Mouse (Mus musculus): ENCODE results near the gene Gdf2.

DNA sequence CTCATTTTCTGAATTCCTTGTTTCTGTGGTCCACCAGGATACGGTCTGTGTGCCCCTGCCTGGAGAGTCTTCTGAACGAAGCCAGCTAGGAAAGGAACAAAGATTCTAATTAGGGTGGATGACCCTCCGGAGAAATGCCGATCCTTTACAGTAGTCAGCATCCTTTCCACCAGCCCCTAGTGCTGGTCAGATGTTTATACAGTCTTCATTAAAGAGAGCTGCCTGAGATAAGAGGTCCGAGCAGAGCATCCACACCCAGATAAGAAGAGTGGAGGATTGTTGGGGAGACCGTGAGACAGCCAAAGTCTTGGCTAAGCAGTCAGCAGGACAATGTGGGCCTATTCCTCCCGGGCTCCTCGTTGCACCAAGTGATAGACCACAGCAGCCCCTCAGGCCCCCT lies at the start of gene Gdf2:
- no peak for TF ChIP-seq E2F4 (IDR thresholded peaks at IDR 0.05; ENCODE audit: insufficient read depth)
- no peak for TF ChIP-seq USF1 (IDR thresholded peaks at IDR 0.05; ENCODE audit: low read depth)
- no peak for TF ChIP-seq POLR2A (IDR thresholded peaks at IDR 0.05; ENCODE audit: insufficient read length, low read depth)
- TF ChIP-seq POLR2AphosphoS2 (IDR thresholded peaks at IDR 0.05; ENCODE audit: insufficient read length, low read depth) = no peak
- TF ChIP-seq MYOD1 (IDR thresholded peaks at IDR 0.05; ENCODE audit: control insufficient read depth in 1 of 3, insufficient read length in 2 of 3, low read depth in 2 of 3) = no peak
- TF ChIP-seq CEBPB (IDR thresholded peaks at IDR 0.05; ENCODE audit: insufficient read depth, poor library complexity, severe bottlenecking) = no peak
- TF ChIP-seq MYOG (IDR thresholded peaks at IDR 0.05; ENCODE audit: control insufficient read depth in 1 of 3, insufficient read depth in 1 of 3, insufficient read length in 2 of 3, low read depth in 2 of 3) = no peak
- TF ChIP-seq MAX (IDR thresholded peaks at IDR 0.05; ENCODE audit: low read depth) = no peak
- no peak for TF ChIP-seq SRF (IDR thresholded peaks at IDR 0.05; ENCODE audit: control insufficient read depth, insufficient read length, low read depth)
- TF ChIP-seq TCF3 (IDR thresholded peaks at IDR 0.05; ENCODE audit: insufficient read length, low read depth) = no peak
- TF ChIP-seq REST (IDR thresholded peaks at IDR 0.05; ENCODE audit: insufficient read depth, insufficient read length) = no peak

Measured in myocyte (in vitro differentiated cells).